Mouse (Mus musculus) testis, postnatal 10 days (tissue): ENCODE data around the gene Hist2h2ac.
"Not testable (repeated sequence)": the region's sequence is repeated elsewhere in the genome, so short reads cannot be mapped to it uniquely, and the experiment has no call there.

Experiments used
- DNase-seq: peaks from one replicate; pipeline ENCODE4 v3.0.0; 2021; ENCODE audit warnings: low spot score

Gene Hist2h2ac

DNA sequence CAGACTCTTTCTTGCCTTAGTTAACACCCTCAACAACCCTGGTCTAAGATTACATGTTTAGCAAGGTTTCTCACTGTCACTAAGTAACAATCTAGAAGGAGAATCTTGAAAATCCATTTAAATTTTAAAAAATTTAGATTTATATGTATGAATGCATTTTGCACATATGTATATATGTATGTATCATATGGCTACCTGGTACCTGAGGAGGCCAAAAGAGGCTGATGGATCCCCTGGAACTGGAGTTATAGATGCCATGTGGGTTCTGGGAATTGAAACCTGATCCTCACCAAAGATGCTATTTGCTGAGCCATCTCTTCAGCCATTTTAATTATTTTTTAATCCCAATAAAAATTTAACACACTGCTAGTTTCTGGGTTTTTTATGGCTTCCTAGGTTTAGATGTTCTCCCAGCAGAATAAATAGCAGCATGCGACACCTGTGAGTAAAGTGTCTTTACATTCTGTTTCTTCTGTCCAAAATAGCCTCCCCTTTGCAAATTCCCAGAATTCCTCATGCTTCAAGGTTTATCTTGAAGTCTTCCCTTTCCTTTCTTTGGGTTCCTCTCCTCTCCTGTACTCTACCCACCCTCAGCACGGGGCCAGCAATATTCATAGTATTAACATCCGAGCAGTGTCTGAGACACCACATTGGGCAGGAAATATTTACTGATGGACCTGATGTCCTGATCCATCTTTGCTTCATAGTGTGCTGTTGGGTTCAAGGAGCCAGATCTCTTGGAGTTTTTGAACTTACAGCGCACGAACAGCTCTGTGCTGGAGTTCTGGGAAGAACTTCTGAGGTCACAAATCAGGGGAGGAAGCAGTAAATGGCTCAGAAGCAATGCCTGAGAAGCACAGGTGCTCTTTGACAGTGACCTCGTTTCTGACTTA, 27.7 kb upstream of the Hist2h2ac start:
- DNase-seq = no peak

DNA sequence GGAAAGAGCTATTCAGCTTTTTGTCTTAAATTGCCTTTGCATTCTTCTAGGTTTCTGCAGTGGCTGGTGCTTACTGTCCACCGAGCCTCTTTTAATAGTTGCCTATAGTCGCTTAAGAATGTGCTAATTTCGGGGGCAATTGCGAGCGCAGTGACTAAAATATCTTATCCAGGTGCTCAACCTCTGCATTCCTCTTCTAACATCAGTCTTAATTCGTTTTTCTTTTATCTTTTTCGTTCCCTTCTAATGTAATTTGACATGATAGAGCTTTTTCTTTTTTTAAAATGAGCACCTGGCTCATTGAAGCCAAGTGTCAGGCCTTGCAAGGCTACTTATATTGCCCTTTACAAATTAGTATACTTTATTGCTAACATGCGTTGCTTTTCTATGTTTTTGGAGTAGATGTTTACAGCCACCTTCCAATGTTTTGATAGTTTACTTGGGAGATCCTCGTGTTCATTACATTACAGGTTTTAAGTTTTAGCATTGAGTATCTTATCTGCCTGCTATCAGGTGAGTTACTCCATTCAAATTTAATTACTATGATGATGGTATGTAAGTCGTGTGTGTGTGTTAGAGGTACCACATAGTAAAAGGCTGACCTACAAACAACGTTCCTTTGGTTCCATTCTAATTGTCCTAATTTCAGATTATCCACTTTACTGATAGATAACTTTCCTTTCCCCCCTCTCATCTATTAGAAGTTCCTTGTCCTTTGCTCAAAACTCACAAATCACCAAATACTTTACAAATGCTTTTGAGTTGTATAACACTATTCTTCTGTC, 26.9 kb upstream of the Hist2h2ac start:
- DNase-seq = no peak

DNA sequence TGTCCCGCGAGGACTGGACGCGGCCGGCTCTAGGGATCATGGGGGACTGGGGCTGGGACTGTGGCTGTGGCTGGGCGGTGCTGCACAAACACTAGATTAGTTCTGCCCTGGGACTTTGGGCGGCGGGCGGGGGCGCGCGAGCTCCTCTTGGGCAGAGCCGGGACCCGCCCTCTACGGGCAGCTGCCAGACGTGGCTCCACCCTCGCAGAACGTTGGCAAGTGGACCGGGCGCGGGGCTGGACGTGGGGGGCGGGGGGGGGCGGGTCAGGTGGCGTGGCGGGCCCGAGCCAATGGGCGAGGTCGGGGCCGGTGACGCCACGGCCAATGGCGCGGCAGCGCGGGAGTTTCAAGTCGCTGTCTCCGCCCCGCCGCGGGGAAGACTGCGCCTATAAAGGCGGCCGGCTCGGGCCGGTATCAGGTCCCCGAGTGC, 25.8 kb upstream of the Hist2h2ac start, which contains the start of gene Hist2h3c1:
Gene Hist2h3c1 (plus strand): TSS at position 259 of the 430 bp plus-strand sequence.
- DNase-seq = not testable (repeated sequence)

DNA sequence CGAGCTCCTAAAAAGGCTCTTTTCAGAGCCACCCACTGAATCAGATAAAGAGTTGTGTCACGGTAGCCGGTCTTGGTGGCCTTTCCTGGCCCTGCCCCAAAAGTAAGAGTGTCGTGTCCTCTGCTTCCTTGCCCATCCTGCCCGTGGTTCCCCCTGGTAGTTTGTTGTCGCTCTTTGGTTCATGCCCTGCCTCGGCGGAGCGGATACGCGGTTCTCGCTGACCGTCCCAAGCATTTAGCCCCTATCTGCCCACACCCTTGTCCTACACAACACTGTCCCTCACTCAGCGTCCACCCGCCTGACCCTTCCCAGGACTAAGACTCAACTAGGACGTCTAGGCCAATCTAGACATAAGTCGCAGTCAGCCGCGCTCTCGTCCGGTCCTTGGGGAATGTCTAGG, 25.3 kb upstream of the Hist2h2ac start:
- not testable (repeated sequence) for DNase-seq

DNA sequence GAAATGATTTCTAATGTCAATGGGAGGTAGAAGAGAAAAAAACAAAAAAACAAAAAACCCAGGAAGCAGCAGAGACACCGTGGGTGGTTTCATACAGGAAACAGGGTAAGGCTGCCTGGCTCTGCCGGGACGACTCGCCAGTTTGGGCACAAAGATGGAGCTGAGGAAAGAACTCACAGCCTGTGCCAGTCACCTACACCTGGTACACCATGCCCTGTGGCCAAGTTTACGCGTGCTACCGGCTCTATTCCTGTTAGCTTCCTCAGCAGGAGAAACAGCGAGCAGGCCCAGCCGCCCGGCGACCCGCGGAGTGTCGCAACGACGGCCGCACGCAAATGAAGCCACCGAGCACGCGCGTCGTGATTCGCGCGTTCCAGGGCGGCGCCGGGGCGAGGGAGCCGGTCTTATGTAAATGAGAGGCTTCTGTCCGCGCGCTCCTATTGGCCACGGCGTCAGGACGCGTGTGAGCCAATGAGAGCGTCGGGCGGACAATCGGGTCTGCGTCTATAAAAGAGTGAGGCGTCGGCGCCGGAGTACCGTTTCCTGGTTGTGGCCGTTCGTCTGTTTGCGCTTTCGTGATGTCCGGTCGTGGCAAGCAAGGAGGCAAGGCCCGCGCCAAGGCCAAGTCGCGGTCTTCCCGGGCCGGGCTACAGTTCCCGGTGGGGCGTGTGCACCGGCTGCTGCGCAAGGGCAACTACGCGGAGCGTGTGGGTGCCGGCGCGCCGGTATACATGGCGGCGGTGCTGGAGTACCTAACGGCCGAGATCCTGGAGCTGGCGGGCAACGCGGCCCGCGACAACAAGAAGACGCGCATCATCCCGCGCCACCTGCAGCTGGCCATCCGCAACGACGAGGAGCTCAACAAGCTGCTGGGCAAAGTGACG, 24.6 kb upstream of the Hist2h2ac start, which contains the start of gene Hist2h2aa1:
Gene Hist2h2aa1 (plus strand): TSS at position 495 of the 884 bp plus-strand sequence.
- peak; percentile 84 for DNase-seq

DNA sequence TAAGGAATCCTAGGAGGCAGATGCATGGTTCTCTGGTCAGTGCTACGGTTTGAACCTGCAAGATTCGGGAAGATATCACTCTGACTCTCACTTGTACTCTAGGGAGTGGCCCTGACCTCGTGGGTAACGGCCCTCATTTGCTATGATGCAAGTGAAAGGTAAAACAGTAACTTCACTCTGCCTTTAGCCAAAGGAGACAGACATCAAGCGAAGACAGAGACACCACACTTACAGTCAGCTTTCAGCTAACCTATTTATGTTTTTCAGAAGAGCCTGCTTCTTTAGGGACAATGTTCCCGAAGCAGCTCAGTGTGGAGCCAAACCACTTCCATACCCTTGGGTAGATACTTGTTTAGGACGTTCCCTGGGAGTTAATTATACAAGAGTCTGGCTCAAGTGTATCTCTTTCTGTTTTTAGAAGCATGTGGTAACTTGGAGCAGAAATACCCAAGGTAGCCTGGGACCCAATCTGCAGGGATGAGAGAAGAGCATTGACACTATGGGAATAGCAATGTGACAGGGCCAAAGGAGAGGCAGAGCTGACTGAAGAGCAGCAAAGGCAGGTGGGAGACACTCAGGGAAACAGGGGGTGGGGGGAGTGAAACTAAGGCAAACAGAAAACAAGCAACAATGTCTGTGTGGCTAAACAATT, 23.4 kb upstream of the Hist2h2ac start:
- DNase-seq = no peak

DNA sequence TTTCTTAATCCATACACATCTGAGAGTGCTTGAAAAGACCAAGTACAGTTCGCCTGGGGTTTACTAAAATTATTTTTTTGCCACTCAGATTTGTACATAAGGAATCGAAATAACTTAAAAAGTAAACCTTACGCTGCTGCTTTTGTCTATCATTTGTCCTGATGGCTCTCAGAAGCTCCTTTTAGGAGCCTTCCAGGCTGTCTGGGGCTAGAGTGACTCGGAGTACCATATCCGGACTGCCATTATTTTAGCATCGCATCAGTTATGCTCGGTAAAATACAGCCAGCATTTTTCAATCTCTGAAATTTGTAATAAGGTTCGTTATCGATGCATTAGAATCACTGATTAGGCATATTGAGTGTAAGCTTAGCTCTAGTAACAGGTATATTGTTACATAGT, 20.1 kb upstream of the Hist2h2ac start:
- DNase-seq = no peak

DNA sequence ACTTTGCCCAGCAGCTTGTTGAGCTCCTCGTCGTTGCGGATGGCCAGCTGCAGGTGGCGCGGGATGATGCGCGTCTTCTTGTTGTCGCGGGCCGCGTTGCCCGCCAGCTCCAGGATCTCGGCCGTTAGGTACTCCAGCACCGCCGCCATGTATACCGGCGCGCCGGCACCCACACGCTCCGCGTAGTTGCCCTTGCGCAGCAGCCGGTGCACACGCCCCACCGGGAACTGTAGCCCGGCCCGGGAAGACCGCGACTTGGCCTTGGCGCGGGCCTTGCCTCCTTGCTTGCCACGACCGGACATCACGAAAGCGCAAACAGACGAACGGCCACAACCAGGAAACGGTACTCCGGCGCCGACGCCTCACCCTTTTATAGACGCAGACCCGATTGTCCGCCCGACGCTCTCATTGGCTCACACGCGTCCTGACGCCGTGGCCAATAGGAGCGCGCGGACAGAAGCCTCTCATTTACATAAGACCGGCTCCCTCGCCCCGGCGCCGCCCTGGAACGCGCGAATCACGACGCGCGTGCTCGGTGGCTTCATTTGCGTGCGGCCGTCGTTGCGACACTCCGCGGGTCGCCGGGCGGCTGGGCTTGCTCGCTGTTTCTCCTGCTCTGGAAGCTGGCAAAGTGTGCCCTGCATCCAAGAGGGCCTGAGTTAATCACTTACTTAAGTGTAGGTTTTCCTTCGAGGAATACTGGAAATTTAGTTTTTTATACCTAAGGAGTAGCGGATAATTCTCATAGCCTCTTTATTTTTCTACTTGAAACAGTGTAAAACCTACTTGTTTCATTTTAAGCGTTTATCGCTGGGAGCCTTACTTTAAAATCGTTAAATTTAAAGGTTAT, 19.5 kb upstream of the Hist2h2ac start, which contains the start of gene Hist2h2aa2:
Gene Hist2h2aa2 (minus strand): TSS at position 328 of the 850 bp plus-strand sequence.
- DNase-seq = peak; percentile 89

DNA sequence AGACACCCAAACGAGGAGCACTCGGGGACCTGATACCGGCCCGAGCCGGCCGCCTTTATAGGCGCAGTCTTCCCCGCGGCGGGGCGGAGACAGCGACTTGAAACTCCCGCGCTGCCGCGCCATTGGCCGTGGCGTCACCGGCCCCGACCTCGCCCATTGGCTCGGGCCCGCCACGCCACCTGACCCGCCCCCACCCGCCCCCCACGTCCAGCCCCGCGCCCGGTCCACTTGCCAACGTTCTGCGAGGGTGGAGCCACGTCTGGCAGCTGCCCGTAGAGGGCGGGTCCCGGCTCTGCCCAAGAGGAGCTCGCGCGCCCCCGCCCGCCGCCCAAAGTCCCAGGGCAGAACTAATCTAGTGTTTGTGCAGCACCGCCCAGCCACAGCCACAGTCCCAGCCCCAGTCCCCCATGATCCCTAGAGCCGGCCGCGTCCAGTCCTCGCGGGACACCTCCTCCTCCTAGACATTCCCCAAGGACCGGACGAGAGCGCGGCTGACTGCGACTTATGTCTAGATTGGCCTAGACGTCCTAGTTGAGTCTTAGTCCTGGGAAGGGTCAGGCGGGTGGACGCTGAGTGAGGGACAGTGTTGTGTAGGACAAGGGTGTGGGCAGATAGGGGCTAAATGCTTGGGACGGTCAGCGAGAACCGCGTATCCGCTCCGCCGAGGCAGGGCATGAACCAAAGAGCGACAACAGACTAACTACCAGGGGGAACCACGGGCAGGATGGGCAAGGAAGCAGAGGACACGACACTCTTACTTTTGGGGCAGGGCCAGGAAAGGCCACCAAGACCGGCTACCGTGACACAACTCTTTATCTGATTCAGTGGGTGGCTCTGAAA, 18.5 kb upstream of the Hist2h2ac start, which contains the start of gene Hist2h3c2:
Gene Hist2h3c2 (minus strand): TSS at position 174 of the 840 bp plus-strand sequence.
- not testable (repeated sequence) for DNase-seq

DNA sequence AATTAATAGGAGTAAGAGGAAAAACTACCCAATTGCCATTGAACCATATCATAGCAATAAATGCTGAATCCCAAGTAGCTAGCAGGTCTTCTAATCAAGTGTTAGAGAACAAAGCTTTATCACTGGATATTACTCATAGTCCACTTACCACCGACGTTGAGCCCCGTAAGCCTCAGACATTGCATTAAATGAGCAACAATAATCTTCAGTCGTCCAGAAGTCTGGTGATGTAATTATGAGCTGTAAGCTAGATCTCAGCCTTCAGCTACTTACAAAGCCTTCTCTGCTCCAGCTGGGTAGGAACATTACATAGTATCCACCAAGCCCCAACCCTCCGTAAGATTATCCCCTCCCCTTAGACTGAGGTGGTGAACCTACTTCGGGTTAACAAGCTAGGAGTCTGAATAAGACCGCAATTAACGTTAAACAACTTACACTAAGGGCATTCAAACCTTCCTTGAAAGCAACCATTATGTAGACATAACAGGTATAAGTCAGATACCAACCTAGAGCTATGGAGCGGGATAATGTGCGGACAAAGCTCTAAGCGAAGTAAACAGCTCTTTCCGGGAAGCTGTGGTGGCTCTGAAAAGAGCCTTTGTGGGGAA, 17.3 kb upstream of the Hist2h2ac start:
- DNase-seq = no peak

DNA sequence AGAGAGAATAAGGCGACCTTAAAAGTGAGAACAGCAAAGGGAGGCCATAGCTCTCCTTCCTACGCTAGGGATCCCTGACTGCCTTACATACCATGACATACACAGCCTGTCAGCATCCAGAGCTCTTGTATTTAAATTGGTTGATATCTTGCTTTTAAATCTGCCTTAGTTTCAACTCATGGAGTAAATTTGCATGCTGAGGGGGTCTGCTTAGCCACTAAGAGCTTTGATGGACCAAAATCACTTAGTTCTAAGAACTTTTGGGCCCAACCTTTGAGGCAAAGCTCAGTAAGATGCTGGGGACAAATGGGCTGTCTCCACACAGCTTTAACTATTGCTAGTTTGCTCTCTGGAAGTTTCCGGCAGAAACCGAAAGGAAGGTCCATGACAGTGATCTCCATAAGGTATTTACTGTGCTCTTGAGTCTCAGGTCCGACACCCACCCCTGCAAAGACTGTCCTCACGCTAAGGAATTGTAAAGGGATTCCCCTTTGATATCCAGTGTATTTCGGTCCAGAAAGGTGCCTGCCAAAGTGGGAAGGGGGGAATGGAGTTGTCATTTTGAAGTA, 16.7 kb upstream of the Hist2h2ac start:
- DNase-seq = no peak

DNA sequence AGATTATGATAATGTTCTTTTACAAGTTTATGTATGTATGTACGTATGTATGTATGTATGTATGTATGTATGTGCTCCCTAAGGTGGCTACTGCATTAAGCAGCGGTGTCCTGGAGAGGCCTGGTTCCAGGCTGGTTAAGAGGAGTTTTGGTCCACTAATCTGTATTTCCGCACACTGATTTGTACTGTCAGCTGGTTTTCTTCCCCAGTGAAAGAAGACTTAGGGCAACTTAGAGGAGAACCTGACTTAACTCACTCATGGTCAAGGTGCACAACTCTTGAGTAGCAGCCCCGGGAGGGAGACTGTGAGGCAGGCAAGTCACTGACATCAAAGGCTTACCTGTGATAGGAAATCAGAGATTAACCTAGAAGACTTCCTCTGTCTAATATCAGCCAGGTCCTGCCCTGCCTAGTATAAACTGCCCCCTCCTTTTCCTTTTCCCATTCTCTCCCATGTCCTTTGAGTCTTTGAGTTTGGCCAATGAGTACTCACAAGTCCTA, 16.2 kb upstream of the Hist2h2ac start:
- DNase-seq = no peak

DNA sequence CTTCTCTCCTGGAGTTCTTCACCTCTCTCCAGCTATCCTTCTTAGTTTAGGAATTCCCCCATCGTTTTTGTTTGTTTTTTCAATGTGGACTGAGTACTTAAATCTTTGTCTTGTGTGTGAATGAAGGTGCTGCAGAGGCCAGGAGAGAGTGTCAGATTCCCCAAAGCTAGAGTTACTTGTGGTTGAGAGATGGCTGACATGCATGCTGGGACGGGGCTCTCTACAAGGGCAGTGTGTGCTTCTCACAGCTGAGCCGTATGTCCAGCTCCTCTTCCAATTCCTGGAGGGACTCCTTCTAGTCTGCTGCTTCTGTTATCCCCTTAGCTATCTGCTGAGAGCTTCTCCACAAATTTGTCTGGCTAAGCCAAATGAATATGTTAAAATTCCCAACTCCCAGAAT, 15.2 kb upstream of the Hist2h2ac start:
- DNase-seq = no peak

DNA sequence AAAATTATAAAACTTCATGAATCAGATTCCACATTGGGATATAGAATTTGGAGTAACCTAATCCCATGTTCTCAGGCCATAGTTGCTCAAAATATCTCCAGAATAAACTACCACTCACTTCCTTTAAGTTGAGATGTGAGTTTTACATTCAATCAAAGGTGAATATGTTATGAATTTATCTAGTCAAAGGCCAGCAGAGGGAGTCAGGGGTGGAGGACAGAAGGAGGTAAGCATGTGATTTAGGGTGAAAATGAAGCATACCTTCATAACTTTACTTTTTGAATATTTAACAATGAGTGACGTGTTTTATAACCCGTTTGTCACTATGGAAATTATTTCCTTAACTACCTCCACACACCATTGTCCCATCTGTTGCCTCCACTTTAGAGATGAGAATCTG, 14.2 kb upstream of the Hist2h2ac start:
- DNase-seq = no peak

DNA sequence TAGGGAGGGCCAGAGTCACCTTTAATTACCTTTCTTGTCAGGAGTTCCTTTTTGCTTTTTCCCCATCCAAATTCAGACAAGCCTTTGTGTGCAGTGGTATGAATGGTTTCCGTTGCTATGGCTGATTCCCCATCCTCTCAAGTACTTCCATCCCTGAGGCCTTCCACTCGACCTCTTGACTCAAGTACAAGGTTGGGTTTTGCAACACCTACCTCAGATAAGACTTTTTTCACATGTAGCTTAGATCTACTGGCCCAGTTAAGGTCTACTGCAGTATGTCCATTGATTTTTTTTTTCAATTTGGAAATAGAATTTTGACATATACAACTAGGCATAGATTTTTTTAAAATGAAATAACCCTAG, 11.1 kb upstream of the Hist2h2ac start:
- DNase-seq = no peak

DNA sequence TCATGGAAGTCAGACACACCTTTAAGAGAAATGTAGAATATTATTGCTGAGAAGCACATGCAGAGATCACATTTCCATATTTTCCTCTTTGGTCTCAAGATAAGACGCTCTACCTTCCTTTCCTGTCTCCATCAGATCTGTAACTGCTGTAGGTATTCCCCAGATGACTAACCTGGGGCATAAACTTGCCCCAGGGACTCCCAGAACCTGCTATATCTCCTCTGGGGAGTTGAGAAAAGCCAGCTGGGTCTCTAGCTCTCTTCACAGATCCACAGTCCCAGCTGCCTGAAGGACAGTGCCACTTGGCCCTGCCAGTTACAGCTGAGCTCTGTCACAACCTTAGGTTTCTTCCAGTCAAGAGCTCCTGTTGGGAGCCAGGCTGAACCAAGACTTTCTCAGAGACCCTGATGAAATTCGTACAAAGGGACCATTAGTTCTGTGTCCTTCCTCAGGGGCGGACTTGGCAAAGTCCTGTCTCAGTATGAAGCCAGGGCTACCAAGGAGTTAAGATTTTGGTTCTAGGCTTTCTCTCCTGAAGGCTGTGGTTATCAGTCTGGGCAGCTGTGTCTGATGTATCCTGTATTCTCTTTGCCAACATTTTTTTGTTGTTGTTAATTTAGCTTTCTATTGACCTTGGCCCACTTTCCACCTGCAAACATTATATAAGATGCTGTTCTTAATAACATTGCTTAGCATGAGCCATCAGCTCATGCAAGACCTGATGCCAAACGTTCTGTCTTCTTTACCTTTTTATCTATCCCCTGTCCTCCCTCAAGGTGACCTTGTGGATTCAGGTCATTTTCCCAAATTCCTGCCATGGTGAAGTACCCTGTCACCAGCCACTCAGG, 10.5 kb upstream of the Hist2h2ac start:
- no peak for DNase-seq

DNA sequence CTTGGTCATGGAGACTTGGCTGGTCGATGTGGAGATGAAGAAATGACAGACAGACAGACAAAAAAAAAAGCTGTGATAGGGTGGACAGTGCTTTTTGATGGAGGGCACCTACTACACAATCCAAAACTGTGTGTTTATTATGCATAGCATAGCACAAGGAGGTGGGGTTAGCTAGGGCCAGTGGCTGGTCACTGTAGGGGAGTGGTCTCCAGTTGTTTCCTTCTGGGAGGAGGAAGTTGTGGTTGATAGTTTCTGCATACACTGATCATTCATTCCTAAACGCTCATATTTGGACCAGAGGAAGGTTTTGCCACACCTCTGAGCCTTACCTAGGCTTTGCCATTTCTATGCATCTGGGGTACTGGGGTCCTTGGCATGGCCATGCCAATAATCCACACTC, 9.7 kb upstream of the Hist2h2ac start:
- no peak for DNase-seq
